ENCODE assay signal across 8 mouse cellular contexts in the genomic region with DNA sequence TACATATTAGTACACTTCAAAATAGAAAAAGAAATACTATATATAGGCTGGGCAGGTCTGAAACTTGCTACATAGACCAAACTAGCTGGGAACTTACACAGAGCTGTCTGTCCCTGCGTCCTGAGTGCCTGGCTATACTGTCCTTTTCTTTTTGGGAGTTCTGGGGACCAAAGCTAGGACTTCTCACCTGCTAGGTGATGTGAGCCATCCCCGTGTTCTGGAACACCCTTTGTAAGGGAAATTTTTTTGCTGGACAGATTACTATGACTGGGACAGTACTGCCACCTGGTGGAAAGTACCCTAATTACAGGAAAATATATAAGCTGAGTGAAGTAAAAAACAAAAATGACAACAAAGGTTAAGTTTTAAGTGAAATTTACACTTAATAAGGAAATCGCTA. TPM values are rescaled to one million over a fixed set of nuclear protein-coding genes. Genes with fewer than 3 reads are reported as not detected.
DNase-seq lines count a peak whose midpoint lies in the region; ATAC-seq lines count a peak whose summit lies in the region.

No protein-coding gene starts in this region.

- no peak overlapping the region for H3K4me3 ChIP-seq in kidney, embryonic 16.5 days (ENCODE audit: low read length)

- peak; percentile 78 for DNase-seq in kidney, adult 9 months
- DNase-seq in MN1 (ENCODE audit: low spot score): peak; percentile 50
- peak; percentile 66 for DNase-seq in embryo, embryonic 9.5 days (ENCODE audit: extremely low spot score)
- DNase-seq in right cerebral cortex, postnatal 36 days (ENCODE audit: low spot score in 2 of 2): no peak
- DNase-seq in gastrocnemius, postnatal 36 days: no peak

- H3K36me3 ChIP-seq in kidney, embryonic 16.5 days (ENCODE audit: insufficient read depth, low read length): no peaks in the 10 kb centered on the region

- no peak overlapping the region for H3K9ac ChIP-seq in kidney, embryonic 16.5 days (replicated peaks; ENCODE audit: low read length)

- no peak overlapping the region for H3K4me2 ChIP-seq in kidney, embryonic 16.5 days (replicated peaks; ENCODE audit: low read depth, low read length)

- H3K27me3 ChIP-seq in kidney, embryonic 16.5 days (ENCODE audit: insufficient read depth, low read length): no peaks in the 10 kb centered on the region

- no peaks in the 10 kb centered on the region for H3K9me3 ChIP-seq in kidney, embryonic 16.5 days (ENCODE audit: low read length)

- intact Hi-C loops in gastrocnemius, postnatal 36 days (cut with DNase I): loop anchor here (2.0 to 10.0 kb wide), 2 partner anchors 108 to 318 kb away; no protein-coding TSS in a partner anchor

- H3K27ac ChIP-seq in kidney, embryonic 16.5 days (ENCODE audit: low read length): no peak overlapping the region

- no peak for ATAC-seq in kidney, embryonic 16.5 days (ENCODE audit: low FRiP score, low TSS enrichment)
- peak; percentile 71 for ATAC-seq in CD4-positive, CD25-positive, alpha-beta regulatory T cell, adult 4 months
- peak; percentile 58 for ATAC-seq in megakaryocyte progenitor cell, adult 5-6 weeks (replicated peaks; ENCODE audit: poor library complexity)

- WGBS in kidney, embryonic 16.5 days: 40% methylated on average over 3 of the region's 3 CpGs

- H3K4me1 ChIP-seq in kidney, embryonic 16.5 days (ENCODE audit: insufficient read depth, low read length): peaks cover 16% of the 10 kb centered on the region

RNA-seq across cellular contexts. Expression of a gene that starts 28.2 kb away (rescaled TPM):
- 158 and 166 TPM in 2 replicates for polyA plus RNA-seq in kidney, embryonic 16.5 days (2015; fragmentation: Nextera tagmentation; extraction: Ambion mirVana)
- polyA plus RNA-seq in CD4-positive, CD25-positive, alpha-beta regulatory T cell, adult 4 months (2017; shearing (Covaris generic)): 100 to 1,000 TPM; 163 to 234 TPM
- 109 and 141 TPM in 2 replicates for total RNA-seq in megakaryocyte progenitor cell, adult 5-6 weeks (2015)
- 41.1 and 47.7 TPM in 2 replicates for total RNA-seq in megakaryocyte progenitor cell, adult 5-6 weeks (2017)
- total RNA-seq in gastrocnemius, postnatal 36 days (2021): 10 to 100 TPM; 52.9 to 57.6 TPM

RNA-seq across cellular contexts. Expression of a gene that starts 57.4 kb away (rescaled TPM):
- polyA plus RNA-seq in kidney, embryonic 16.5 days (2015; fragmentation: Nextera tagmentation; extraction: Ambion mirVana): 14.3 and 17.0 TPM in 2 replicates
- polyA plus RNA-seq in CD4-positive, CD25-positive, alpha-beta regulatory T cell, adult 4 months (2017; shearing (Covaris generic)): 10 to 100 TPM; 16.9 to 20.4 TPM
- total RNA-seq in megakaryocyte progenitor cell, adult 5-6 weeks (2015): 40.1 and 41.3 TPM in 2 replicates
- total RNA-seq in megakaryocyte progenitor cell, adult 5-6 weeks (2017): 14.6 and 18.9 TPM in 2 replicates
- 1 to 10 TPM; 5.1 to 7.1 TPM for total RNA-seq in gastrocnemius, postnatal 36 days (2021)

Comparison
In these comparisons a context has a peak if more than half of its experiments do, and no peak if none do; other contexts are left out.
1. DNase-seq: peak in kidney, adult 9 months (single experiment), MN1 (single experiment) and embryo, embryonic 9.5 days (single experiment); none in right cerebral cortex, postnatal 36 days (0 of 2) and gastrocnemius, postnatal 36 days (0 of 2).